Mouse (Mus musculus): Measurements from ENCODE around the gene Gpr108. TPM values are rescaled to one million over a fixed set of nuclear protein-coding genes. Genes with fewer than 3 reads are reported as not detected.

Gpr108 gene
- total and polyA plus RNA-seq, 2 experiments from 2014 or later = 21.3 to 24.1 TPM

GRCm38 (mm10) chr17:57227468-57227867 is 20.8 kb downstream of the Gpr108 start:
- ATAC-seq (no peak), DNase-seq (ENCODE audit: low spot score) (no peak)
- Histone ChIP-seq H3K36me3 (ENCODE audit: insufficient read depth, low read length) (no peaks in the 10 kb centered on the region), H3K4me1 (ENCODE audit: insufficient read depth, low read length) (no peaks in the 10 kb centered on the region), H3K27ac (no peak overlapping the region), H3K4me3 (ENCODE audit: low read length) (no peak overlapping the region), H3K9ac (replicated peaks; ENCODE audit: low read length) (no peak overlapping the region), H3K9me3 (ENCODE audit: low read length) (no peaks in the 10 kb centered on the region), H3K4me2 (ENCODE audit: low read depth, low read length) (no peak overlapping the region), H3K27me3 (ENCODE audit: insufficient read depth, low read length) (no peaks in the 10 kb centered on the region)
- TF ChIP-seq CTCF (IDR thresholded peaks at IDR 0.05; ENCODE audit: low read depth) = no peak
- WGBS = 84% methylated on average over 2 of the region's 2 CpGs

GRCm38 (mm10) chr17:57223313-57223712 is 24.9 kb downstream of the Gpr108 start:
- DNase-seq (ENCODE audit: low spot score) = no peak
- Histone ChIP-seq H3K4me1 (ENCODE audit: insufficient read depth, low read length) (no peaks in the 10 kb centered on the region), H3K9me3 (ENCODE audit: low read length) (no peaks in the 10 kb centered on the region), H3K4me2 (ENCODE audit: low read depth, low read length) (no peak overlapping the region), H3K27ac (no peak overlapping the region), H3K9ac (replicated peaks; ENCODE audit: low read length) (no peak overlapping the region), H3K27me3 (ENCODE audit: insufficient read depth, low read length) (no peaks in the 10 kb centered on the region), H3K4me3 (ENCODE audit: low read length) (no peak overlapping the region), H3K36me3 (ENCODE audit: insufficient read depth, low read length) (no peaks in the 10 kb centered on the region)
- no peak for ATAC-seq
- 74% methylated on average over 9 of the region's 9 CpGs for WGBS
- no peak for TF ChIP-seq CTCF (IDR thresholded peaks at IDR 0.05; ENCODE audit: low read depth)

- H3K4me3 ChIP-seq (ENCODE audit: low read length) = no peak overlapping the region
Measured at GRCm38 (mm10) chr17:57221911-57222310, 26.3 kb downstream of the Gpr108 start.

GRCm38 (mm10) chr17:57219884-57220207 is 28.4 kb downstream of the Gpr108 start:
- DNase-seq (ENCODE audit: low spot score) (peak; percentile 20), ATAC-seq (no peak)
- no peak overlapping the region for H3K27ac ChIP-seq
- no peaks in the 10 kb centered on the region for H3K9me3 ChIP-seq (ENCODE audit: low read length)
- no peak overlapping the region for H3K9ac ChIP-seq (replicated peaks; ENCODE audit: low read length)
- H3K4me3 ChIP-seq (ENCODE audit: low read length) = no peak overlapping the region
- H3K4me1 ChIP-seq (ENCODE audit: insufficient read depth, low read length) = no peaks in the 10 kb centered on the region
- no peaks in the 10 kb centered on the region for H3K27me3 ChIP-seq (ENCODE audit: insufficient read depth, low read length)
- peak; percentile 54 for TF ChIP-seq CTCF (IDR thresholded peaks at IDR 0.05; ENCODE audit: low read depth)
- no peak overlapping the region for H3K4me2 ChIP-seq (ENCODE audit: low read depth, low read length)
- H3K36me3 ChIP-seq (ENCODE audit: insufficient read depth, low read length) = no peaks in the 10 kb centered on the region
- 22% methylated on average over 3 of the region's 3 CpGs for WGBS

More at GRCm38 (mm10) chr17:57221911-57222310, 26.3 kb downstream of the Gpr108 start:
- Histone ChIP-seq H3K27me3 (ENCODE audit: insufficient read depth, low read length) (no peaks in the 10 kb centered on the region), H3K9me3 (ENCODE audit: low read length) (no peaks in the 10 kb centered on the region), H3K27ac (no peak overlapping the region), H3K36me3 (ENCODE audit: insufficient read depth, low read length) (no peaks in the 10 kb centered on the region), H3K9ac (replicated peaks; ENCODE audit: low read length) (no peak overlapping the region), H3K4me1 (ENCODE audit: insufficient read depth, low read length) (no peaks in the 10 kb centered on the region), H3K4me2 (ENCODE audit: low read depth, low read length) (no peak overlapping the region)
- whole genome bisulfite sequencing = 83% methylated on average over 4 of the region's 4 CpGs
- ATAC-seq = no peak
- DNase-seq (ENCODE audit: low spot score) = no peak
- no peak for TF ChIP-seq CTCF (IDR thresholded peaks at IDR 0.05; ENCODE audit: low read depth)

- no peak overlapping the region for H3K4me2 ChIP-seq (ENCODE audit: low read depth, low read length)
- no peak for ATAC-seq
- no peak overlapping the region for H3K27ac ChIP-seq
- peak; percentile 84 for TF ChIP-seq CTCF (IDR thresholded peaks at IDR 0.05; ENCODE audit: low read depth)
- no peaks in the 10 kb centered on the region for H3K27me3 ChIP-seq (ENCODE audit: insufficient read depth, low read length)
- 24% methylated on average over 11 of the region's 11 CpGs for WGBS
- H3K36me3 ChIP-seq (ENCODE audit: insufficient read depth, low read length) = no peaks in the 10 kb centered on the region
- peak; percentile 69 for DNase-seq (ENCODE audit: low spot score)
- H3K9ac ChIP-seq (replicated peaks; ENCODE audit: low read length) = no peak overlapping the region
- H3K4me1 ChIP-seq (ENCODE audit: insufficient read depth, low read length) = no peaks in the 10 kb centered on the region
- no peak overlapping the region for H3K4me3 ChIP-seq (ENCODE audit: low read length)
- H3K9me3 ChIP-seq (ENCODE audit: low read length) = no peaks in the 10 kb centered on the region
Measured at GRCm38 (mm10) chr17:57219167-57219883, 28.9 kb downstream of the Gpr108 start.

GRCm38 (mm10) chr17:57218335-57218900 is 29.8 kb downstream of the Gpr108 start:
- whole genome bisulfite sequencing = 77% methylated on average over 12 of the region's 12 CpGs
- H3K4me2 ChIP-seq (ENCODE audit: low read depth, low read length) = no peak overlapping the region
- no peak overlapping the region for H3K27ac ChIP-seq
- no peaks in the 10 kb centered on the region for H3K4me1 ChIP-seq (ENCODE audit: insufficient read depth, low read length)
- no peak for TF ChIP-seq CTCF (IDR thresholded peaks at IDR 0.05; ENCODE audit: low read depth)
- DNase-seq (ENCODE audit: low spot score) (no peak), ATAC-seq (no peak)
- H3K9ac ChIP-seq (replicated peaks; ENCODE audit: low read length) = no peak overlapping the region
- no peaks in the 10 kb centered on the region for H3K9me3 ChIP-seq (ENCODE audit: low read length)
- H3K27me3 ChIP-seq (ENCODE audit: insufficient read depth, low read length) = no peaks in the 10 kb centered on the region
- H3K36me3 ChIP-seq (ENCODE audit: insufficient read depth, low read length) = no peaks in the 10 kb centered on the region
- H3K4me3 ChIP-seq (ENCODE audit: low read length) = no peak overlapping the region

Measured in hindbrain, postnatal 0 days (tissue).